Mouse (Mus musculus): ENCODE results near the gene Cacna1b. TPM values are rescaled to one million over a fixed set of nuclear protein-coding genes. Genes with fewer than 3 reads are reported as not detected.

Gene Cacna1b
- polyA plus RNA-seq, 1 experiment = 100 TPM

GRCm38 (mm10) chr2:24679012-24679651 lies 83.8 kb downstream of the Cacna1b start:
- peak; percentile 70 for DNase-seq (ENCODE audit: low read depth)
- TF ChIP-seq POLR2A (IDR thresholded peaks at IDR 0.05; ENCODE audit: borderline replicate concordance, extremely low read depth, insufficient read depth, insufficient read length, poor library complexity, severe bottlenecking) (no peak), CTCF (IDR thresholded peaks at IDR 0.05; ENCODE audit: borderline replicate concordance, extremely low read depth, insufficient read depth, insufficient read length) (peak; percentile 59)

- TF ChIP-seq POLR2A (IDR thresholded peaks at IDR 0.05; ENCODE audit: borderline replicate concordance, extremely low read depth, insufficient read depth, insufficient read length, poor library complexity, severe bottlenecking) (no peak), CTCF (IDR thresholded peaks at IDR 0.05; ENCODE audit: borderline replicate concordance, extremely low read depth, insufficient read depth, insufficient read length) (no peak)
- no peak for DNase-seq (ENCODE audit: low read depth)
These were observed 84.4 kb downstream of the Cacna1b start for GRCm38 (mm10) chr2:24678538-24678937.

GRCm38 (mm10) chr2:24678110-24678509 lies 84.8 kb downstream of the Cacna1b start:
- no peak for DNase-seq (ENCODE audit: low read depth)
- no peak for TF ChIP-seq POLR2A (IDR thresholded peaks at IDR 0.05; ENCODE audit: borderline replicate concordance, extremely low read depth, insufficient read depth, insufficient read length, poor library complexity, severe bottlenecking)
- TF ChIP-seq CTCF (IDR thresholded peaks at IDR 0.05; ENCODE audit: borderline replicate concordance, extremely low read depth, insufficient read depth, insufficient read length) = no peak

- DNase-seq (ENCODE audit: low read depth) = no peak
- TF ChIP-seq CTCF (IDR thresholded peaks at IDR 0.05; ENCODE audit: borderline replicate concordance, extremely low read depth, insufficient read depth, insufficient read length) = no peak
- TF ChIP-seq POLR2A (IDR thresholded peaks at IDR 0.05; ENCODE audit: borderline replicate concordance, extremely low read depth, insufficient read depth, insufficient read length, poor library complexity, severe bottlenecking) = no peak
These were observed 85.3 kb downstream of the Cacna1b start for GRCm38 (mm10) chr2:24677629-24678028.

- no peak for DNase-seq (ENCODE audit: low read depth)
- TF ChIP-seq POLR2A (IDR thresholded peaks at IDR 0.05; ENCODE audit: borderline replicate concordance, extremely low read depth, insufficient read depth, insufficient read length, poor library complexity, severe bottlenecking) (no peak), CTCF (IDR thresholded peaks at IDR 0.05; ENCODE audit: borderline replicate concordance, extremely low read depth, insufficient read depth, insufficient read length) (no peak)
These were observed 88.4 kb downstream of the Cacna1b start for GRCm38 (mm10) chr2:24674432-24675006.

GRCm38 (mm10) chr2:24668598-24668997 lies 94.4 kb downstream of the Cacna1b start:
- TF ChIP-seq POLR2A (IDR thresholded peaks at IDR 0.05; ENCODE audit: borderline replicate concordance, extremely low read depth, insufficient read depth, insufficient read length, poor library complexity, severe bottlenecking) (no peak), CTCF (IDR thresholded peaks at IDR 0.05; ENCODE audit: borderline replicate concordance, extremely low read depth, insufficient read depth, insufficient read length) (no peak)
- no peak for DNase-seq (ENCODE audit: low read depth)

- TF ChIP-seq POLR2A (IDR thresholded peaks at IDR 0.05; ENCODE audit: borderline replicate concordance, extremely low read depth, insufficient read depth, insufficient read length, poor library complexity, severe bottlenecking) (no peak), CTCF (IDR thresholded peaks at IDR 0.05; ENCODE audit: borderline replicate concordance, extremely low read depth, insufficient read depth, insufficient read length) (no peak)
- peak; percentile 91 for DNase-seq (ENCODE audit: low read depth)
These were observed 98.2 kb downstream of the Cacna1b start for GRCm38 (mm10) chr2:24664678-24665257.

GRCm38 (mm10) chr2:24659150-24659775 lies 103.7 kb downstream of the Cacna1b start:
- TF ChIP-seq CTCF (IDR thresholded peaks at IDR 0.05; ENCODE audit: borderline replicate concordance, extremely low read depth, insufficient read depth, insufficient read length) (no peak), POLR2A (IDR thresholded peaks at IDR 0.05; ENCODE audit: borderline replicate concordance, extremely low read depth, insufficient read depth, insufficient read length, poor library complexity, severe bottlenecking) (no peak)
- no peak for DNase-seq (ENCODE audit: low read depth)

GRCm38 (mm10) chr2:24648503-24648902 lies 114.4 kb downstream of the Cacna1b start:
- no peak for DNase-seq (ENCODE audit: low read depth)
- TF ChIP-seq CTCF (IDR thresholded peaks at IDR 0.05; ENCODE audit: borderline replicate concordance, extremely low read depth, insufficient read depth, insufficient read length) (no peak), POLR2A (IDR thresholded peaks at IDR 0.05; ENCODE audit: borderline replicate concordance, extremely low read depth, insufficient read depth, insufficient read length, poor library complexity, severe bottlenecking) (no peak)

- TF ChIP-seq CTCF (IDR thresholded peaks at IDR 0.05; ENCODE audit: borderline replicate concordance, extremely low read depth, insufficient read depth, insufficient read length) (no peak), POLR2A (IDR thresholded peaks at IDR 0.05; ENCODE audit: borderline replicate concordance, extremely low read depth, insufficient read depth, insufficient read length, poor library complexity, severe bottlenecking) (no peak)
- no peak for DNase-seq (ENCODE audit: low read depth)
These were observed 116.4 kb downstream of the Cacna1b start for GRCm38 (mm10) chr2:24646452-24647146.

GRCm38 (mm10) chr2:24642834-24643233 lies 120.1 kb downstream of the Cacna1b start:
- TF ChIP-seq POLR2A (IDR thresholded peaks at IDR 0.05; ENCODE audit: borderline replicate concordance, extremely low read depth, insufficient read depth, insufficient read length, poor library complexity, severe bottlenecking) = no peak
- no peak for TF ChIP-seq CTCF (IDR thresholded peaks at IDR 0.05; ENCODE audit: borderline replicate concordance, extremely low read depth, insufficient read depth, insufficient read length)
- DNase-seq (ENCODE audit: low read depth) = no peak
